Mouse (Mus musculus) liver, embryonic 14.5 days (tissue): ENCODE data around the gene Nit2. TPM values are rescaled to one million over a fixed set of nuclear protein-coding genes. Genes with fewer than 3 reads are reported as not detected.

Source experiments
- ATAC-seq: fragments of 200-750 bp; cut with Nextera tagmentation; 2 replicates; pipeline ENCODE4 v1.8.0; 2017; ENCODE audit warnings: moderate number of reproducible peaks, mild to moderate bottlenecking, moderate library complexity; ENCODE audit not compliant: insufficient read depth
- DNase-seq, 3 experiments: peaks; one replicate each; pipeline ENCODE4 v3.0.0-alpha.2; 2012 to 2013; ENCODE audit warnings: low read depth in 3 of 3, low spot score in 3 of 3
- H3K27ac ChIP-seq: fragments of 300-500 bp; sonication (generic); 2 replicates; pipeline ENCODE4 v1.5.1; 2014; ENCODE audit warnings: moderate library complexity, mild to moderate bottlenecking, control low read depth, inconsistent platforms
- H3K27me3 ChIP-seq: fragments of 300-500 bp; sonication (generic); 2 replicates; pipeline ENCODE4 v1.6.1; 2014; ENCODE audit warnings: mild to moderate bottlenecking, low read length, moderate library complexity; ENCODE audit not compliant: control insufficient read depth, insufficient read depth
- H3K36me3 ChIP-seq: fragments of 300-500 bp; sonication (generic); replicated peaks from 2 replicates; pipeline ENCODE4 v1.6.1; 2014; ENCODE audit warnings: low read depth; ENCODE audit not compliant: control insufficient read depth, insufficient read depth
- H3K4me1 ChIP-seq, 2 experiments: fragments of 200-500 bp in 1 of 2; fragments of 300-500 bp in 1 of 2; sonication (generic) in 1 of 2; replicated peaks; 2 replicates each; pipeline ENCODE4 v1.6.1; 2012 to 2014; ENCODE audit warnings: antibody characterized with exemption in 1 of 2, inconsistent platforms in 1 of 2, low read length in 1 of 2; ENCODE audit not compliant: control insufficient read depth in 2 of 2, insufficient read depth in 2 of 2
- H3K4me2 ChIP-seq: fragments of 300-500 bp; sonication (generic); 2 replicates; pipeline ENCODE4 v1.6.1; 2014; ENCODE audit warnings: low read depth, mild to moderate bottlenecking, control low read depth, moderate library complexity
- H3K4me3 ChIP-seq, 2 experiments: fragments of 200-500 bp in 1 of 2; fragments of 300-500 bp in 1 of 2; sonication (generic) in 1 of 2; 2 replicates each; pipeline ENCODE4 v1.5.1; 2012 to 2014; ENCODE audit warnings: low read depth in 2 of 2, low read length in 2 of 2, mild to moderate bottlenecking in 2 of 2, control low read depth in 1 of 2, inconsistent platforms in 1 of 2, moderate library complexity in 1 of 2; ENCODE audit not compliant: insufficient read depth in 1 of 2
- H3K9ac ChIP-seq: fragments of 300-500 bp; sonication (generic); replicated peaks from 2 replicates; pipeline ENCODE4 v1.6.1; 2014; ENCODE audit warnings: mild to moderate bottlenecking, control low read depth, moderate library complexity
- H3K9me3 ChIP-seq: fragments of 300-500 bp; sonication (generic); 2 replicates; pipeline ENCODE4 v1.6.1; 2016; ENCODE audit warnings: low read length, mixed read lengths; ENCODE audit not compliant: control insufficient read depth
- CTCF ChIP-seq: IDR thresholded peaks from 2 replicates; pipeline ENCODE4 v1.5.1; 2016; ENCODE audit warnings: antibody characterized with exemption, low read depth, control low read depth
- EP300 ChIP-seq: IDR thresholded peaks from 2 replicates; pipeline ENCODE4 v1.6.1; 2016; ENCODE audit warnings: antibody characterized with exemption, low read depth
- WGBS: fragments of 180-500 bp; shearing (Covaris S2); extraction: QIAGEN DNeasy Blood & Tissue Kit; methylation state at CpG from one replicate; pipeline ENCODE4 v1.1.7; 2014; ENCODE audit not compliant: insufficient replicate concordance; 5-methylcytosine and 5-hydroxymethylcytosine counted together
- polyA plus RNA-seq, 2 experiments: library from polyadenylated mRNA; depleted of rRNA in 1 of 2; stranded (reverse) in 1 of 2; unstranded in 1 of 2; fragments of >200 nt; fragmentation: Nextera tagmentation in 1 of 2; extraction: Ambion mirVana in 1 of 2; gene quantifications; 2 replicates each; pipeline versions ENCODE4 v1.2.1 to v1.2.3; 2012 to 2014

The Nit2 gene
- polyA plus RNA-seq, 2 experiments = 15.6 to 35.0 TPM

DNA sequence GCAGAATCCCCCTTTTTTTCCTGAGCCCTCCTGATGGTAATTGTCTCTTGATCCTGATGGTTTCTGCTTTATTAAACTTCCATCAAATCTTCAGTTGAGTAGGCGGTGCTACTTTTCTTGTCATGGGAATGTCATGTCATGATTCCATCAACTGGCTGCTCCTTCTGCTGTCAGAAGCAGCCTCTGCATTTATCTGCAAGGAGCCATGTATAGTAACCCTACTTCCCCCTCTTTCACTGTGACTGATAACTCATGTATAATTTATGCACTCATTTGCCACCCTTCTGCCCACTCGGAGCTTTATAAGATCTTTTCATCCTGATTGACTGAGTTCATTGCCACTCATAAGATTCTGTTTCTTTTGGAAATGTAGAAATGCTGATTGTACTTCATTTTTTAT, 49.6 kb downstream of the Nit2 start:
- Histone ChIP-seq H3K9me3 (no peaks in the 10 kb centered on the region), H3K4me1 (peaks cover 0 to 4% of the 10 kb centered on the region in 2 experiments; a peak in 3 of 4 replicates), H3K4me2 (no peak overlapping the region), H3K36me3 (no peaks in the 10 kb centered on the region), H3K27me3 (no peaks in the 10 kb centered on the region), H3K4me3 (no peak overlapping the region), H3K27ac (no peak overlapping the region), H3K9ac (no peak overlapping the region)
- TF ChIP-seq EP300 (no peak), CTCF (no peak)
- no peak for ATAC-seq
- DNase-seq = no peak
- 35% methylated on average over 2 of the region's 2 CpGs for WGBS

- DNase-seq = no peak
- H3K27me3 ChIP-seq = no peaks in the 10 kb centered on the region
- no peaks in the 10 kb centered on the region for H3K36me3 ChIP-seq
- no peak overlapping the region for H3K4me3 ChIP-seq
- no peak overlapping the region for H3K4me2 ChIP-seq
- H3K4me1 ChIP-seq = peaks cover 0 to 4% of the 10 kb centered on the region in 2 experiments; a peak in 2 of 4 replicates
- TF ChIP-seq CTCF (peak; percentile 43; the same call in 1 of the 2 replicates), EP300 (no peak)
- no peak for ATAC-seq
- no peak overlapping the region for H3K9ac ChIP-seq
- no peak overlapping the region for H3K27ac ChIP-seq
- H3K9me3 ChIP-seq = no peaks in the 10 kb centered on the region
Measured at GRCm38 (mm10) chr16:57116066-57116465, 51.1 kb downstream of the Nit2 start.

Other genes starting within 250 kb of the Nit2 start
- not detected in 2 replicates for gene Lnp1, start 239.3 kb downstream of the Nit2 start, polyA plus RNA-seq (2012; rRNA removed)
- not detected in 2 replicates for gene Lnp1, start 239.3 kb downstream of the Nit2 start, polyA plus RNA-seq (2014; fragmentation: Nextera tagmentation; extraction: Ambion mirVana)
- 0.02 TPM in 2 replicates for gene Tmem45a2, start 96.0 kb downstream of the Nit2 start, polyA plus RNA-seq (2012; rRNA removed)
- gene Tmem45a2, start 96.0 kb downstream of the Nit2 start, polyA plus RNA-seq (2014; fragmentation: Nextera tagmentation; extraction: Ambion mirVana) = not detected in 2 replicates
- 10.5 and 15.9 TPM in 2 replicates for gene Tomm70a, start 45.6 kb downstream of the Nit2 start, polyA plus RNA-seq (2012; rRNA removed)
- gene Tomm70a, start 45.6 kb downstream of the Nit2 start, polyA plus RNA-seq (2014; fragmentation: Nextera tagmentation; extraction: Ambion mirVana) = 28.2 and 30.2 TPM in 2 replicates
- 5.0 and 6.6 TPM in 2 replicates for gene Tbc1d23, start 64.2 kb upstream of the Nit2 start, polyA plus RNA-seq (2012; rRNA removed)
- 4.8 and 5.4 TPM in 2 replicates for gene Tbc1d23, start 64.2 kb upstream of the Nit2 start, polyA plus RNA-seq (2014; fragmentation: Nextera tagmentation; extraction: Ambion mirVana)
- 0.02 TPM in 1 of 2 replicates, not detected in the other for gene Tmem30c, start 125.5 kb upstream of the Nit2 start, polyA plus RNA-seq (2012; rRNA removed)
- gene Tmem30c, start 125.5 kb upstream of the Nit2 start, polyA plus RNA-seq (2014; fragmentation: Nextera tagmentation; extraction: Ambion mirVana) = not detected in 2 replicates
- 1.3 and 2.1 TPM in 2 replicates for gene Filip1l, start 185.8 kb upstream of the Nit2 start, polyA plus RNA-seq (2012; rRNA removed)
- gene Filip1l, start 185.8 kb upstream of the Nit2 start, polyA plus RNA-seq (2014; fragmentation: Nextera tagmentation; extraction: Ambion mirVana) = 3.0 and 3.3 TPM in 2 replicates